Mouse (Mus musculus) heart, postnatal 14 days (tissue): Measurements from ENCODE around the gene Tomm40. TPM values are rescaled to one million over a fixed set of nuclear protein-coding genes. Genes with fewer than 3 reads are reported as not detected.

Experiments
- DNase-seq, 2 experiments: peaks; one replicate each; pipeline ENCODE4 v3.0.0; 2021 to 2022
- intact Hi-C: fragments of 180-260 bp; cut with DNase I; formaldehyde crosslinking; loops from one replicate; pipeline ENCODE4 v1.15.1; 2025
- total RNA-seq, 2 experiments: library from RNA; stranded (reverse); gene quantifications; 2 replicates each; pipeline ENCODE4 v1.2.3; 2021

Tomm40 gene
- total RNA-seq, 2 experiments from 2014 or later, result 107 to 120 TPM

GRCm38 (mm10) chr7:19716055-19716682, 931 bp upstream of the Tomm40 start:
- DNase-seq, result no peak
- intact Hi-C loops, result loop anchor here (1.0 to 2.0 kb wide), 2 partner anchors 29 to 33 kb away; no protein-coding TSS in a partner anchor

- DNase-seq, result no peak
- intact Hi-C loops, result loop anchor here (5.0 kb wide), 1 partner anchor 128 kb away; no protein-coding TSS in a partner anchor
Measured at GRCm38 (mm10) chr7:19714836-19715235, 402 bp downstream of the Tomm40 start.

- no peak for DNase-seq
- intact Hi-C loops, result loop anchor here (2.0 to 5.0 kb wide), 2 partner anchors 45 to 126 kb away; no protein-coding TSS in a partner anchor
Measured at GRCm38 (mm10) chr7:19713598-19713997, 1.6 kb downstream of the Tomm40 start.

DNA sequence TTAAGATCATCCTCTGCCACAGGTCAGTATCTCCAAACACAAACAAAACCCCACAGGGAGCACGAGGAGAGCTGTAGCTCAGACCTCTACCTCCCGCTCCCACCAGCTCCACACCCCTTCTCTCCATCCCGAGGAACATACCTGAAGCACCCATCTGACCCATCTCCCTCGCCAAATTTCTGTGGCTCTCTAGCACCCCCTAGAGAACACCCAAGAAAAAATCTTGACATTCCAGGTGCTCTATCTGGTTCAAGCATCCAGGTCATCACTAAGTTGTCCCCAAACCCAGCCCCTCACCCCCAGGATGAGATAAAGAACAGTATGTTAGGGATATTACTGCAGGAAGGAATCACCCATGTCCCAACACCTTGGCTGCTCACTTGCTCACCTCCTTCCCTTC, 2.0 kb downstream of the Tomm40 start:
- intact Hi-C loops, result loop anchor here (2.0 to 5.0 kb wide), 2 partner anchors 44 to 126 kb away; no protein-coding TSS in a partner anchor
- no peak for DNase-seq

DNA sequence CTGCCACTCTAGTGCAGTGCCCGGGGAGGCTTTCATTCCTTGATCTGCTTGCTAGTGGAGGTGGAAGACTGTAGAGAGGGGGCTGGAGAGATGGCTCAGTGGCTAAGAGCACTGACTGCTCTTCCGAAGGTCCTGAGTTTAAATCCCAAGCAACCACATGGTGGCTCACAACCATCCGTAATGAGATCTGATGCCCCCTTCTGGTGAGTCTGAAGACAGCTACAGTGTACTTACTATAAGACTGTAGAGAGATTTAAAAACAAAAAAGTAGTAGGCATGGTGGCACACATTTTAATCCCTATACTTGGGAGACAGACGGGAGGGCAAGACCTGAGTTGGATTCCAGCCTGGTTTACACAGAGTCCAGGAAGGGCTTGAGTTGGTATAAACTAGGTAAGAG, 2.8 kb downstream of the Tomm40 start:
- DNase-seq, result no peak
- intact Hi-C loops, result loop anchor here (2.0 to 5.0 kb wide), 2 partner anchors 44 to 125 kb away; no protein-coding TSS in a partner anchor

DNA sequence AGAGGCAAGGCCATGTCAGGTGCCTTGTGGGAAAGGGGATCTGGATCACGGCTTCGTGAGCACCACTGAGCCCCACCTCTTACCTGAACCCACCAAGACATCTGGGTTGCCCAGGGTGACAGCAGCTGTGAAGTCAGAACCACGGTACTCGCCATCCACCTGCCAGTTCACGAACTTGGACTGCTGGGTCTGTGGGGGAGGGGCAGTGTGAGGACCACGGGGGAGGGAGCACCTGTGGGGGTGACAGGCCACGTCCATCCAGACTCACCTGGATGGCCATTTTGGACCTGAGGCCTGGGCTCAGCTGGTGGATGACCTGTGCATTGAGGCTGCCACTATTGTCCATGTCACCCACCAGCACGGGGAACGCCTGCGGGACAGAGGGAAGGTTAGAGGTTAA, 4.6 kb downstream of the Tomm40 start:
- DNase-seq, result no peak
- intact Hi-C loops, result loop anchor here (5.0 kb wide), 1 partner anchor 123 kb away; no protein-coding TSS in a partner anchor

- intact Hi-C loops, result loop anchor here (10.0 kb wide), 1 partner anchor 300 kb away; the partner anchor contains the start of genes Ckm and Klc3
- DNase-seq, result no peak
Measured at GRCm38 (mm10) chr7:19705271-19705670, 10.0 kb downstream of the Tomm40 start.

DNA sequence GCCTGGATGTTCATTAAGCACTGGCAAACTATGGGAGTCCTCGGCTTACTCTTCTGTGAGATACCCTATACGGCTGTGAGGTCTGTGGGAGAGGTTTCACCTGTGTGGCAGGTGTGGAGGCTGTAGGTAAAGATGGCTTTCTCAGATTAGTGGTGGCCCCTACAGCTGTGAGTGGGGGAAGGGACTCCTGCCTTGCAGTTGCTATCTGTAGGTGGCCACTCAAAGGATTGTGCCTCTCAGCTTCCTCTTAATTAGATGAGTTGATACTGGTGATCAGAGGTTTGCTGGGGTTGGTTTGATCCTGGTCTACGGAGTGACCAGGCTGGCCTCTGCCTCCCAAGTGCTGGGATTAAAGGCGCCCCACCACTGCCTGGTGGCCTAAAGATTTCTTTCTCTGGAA, 10.8 kb downstream of the Tomm40 start:
- intact Hi-C loops, result loop anchor here (10.0 kb wide), 1 partner anchor 300 kb away; the partner anchor contains the start of genes Ckm and Klc3

GRCm38 (mm10) chr7:19702859-19703555, 12.2 kb downstream of the Tomm40 start:
- intact Hi-C loops, result loop anchor here (10.0 kb wide), 1 partner anchor 298 kb away; the partner anchor contains the start of genes Ckm and Klc3
- no peak for DNase-seq

More for the DNA sequence above, 10.8 kb downstream of the Tomm40 start:
- DNase-seq, result no peak

GRCm38 (mm10) chr7:19701069-19701761, 14.0 kb downstream of the Tomm40 start:
- intact Hi-C loops, result loop anchor here (1.0 to 10.0 kb wide), 2 partner anchors 32 to 296 kb away; partner anchors contain the start of genes Ckm and Klc3
- peak; percentile 82 to 86 for DNase-seq

DNA sequence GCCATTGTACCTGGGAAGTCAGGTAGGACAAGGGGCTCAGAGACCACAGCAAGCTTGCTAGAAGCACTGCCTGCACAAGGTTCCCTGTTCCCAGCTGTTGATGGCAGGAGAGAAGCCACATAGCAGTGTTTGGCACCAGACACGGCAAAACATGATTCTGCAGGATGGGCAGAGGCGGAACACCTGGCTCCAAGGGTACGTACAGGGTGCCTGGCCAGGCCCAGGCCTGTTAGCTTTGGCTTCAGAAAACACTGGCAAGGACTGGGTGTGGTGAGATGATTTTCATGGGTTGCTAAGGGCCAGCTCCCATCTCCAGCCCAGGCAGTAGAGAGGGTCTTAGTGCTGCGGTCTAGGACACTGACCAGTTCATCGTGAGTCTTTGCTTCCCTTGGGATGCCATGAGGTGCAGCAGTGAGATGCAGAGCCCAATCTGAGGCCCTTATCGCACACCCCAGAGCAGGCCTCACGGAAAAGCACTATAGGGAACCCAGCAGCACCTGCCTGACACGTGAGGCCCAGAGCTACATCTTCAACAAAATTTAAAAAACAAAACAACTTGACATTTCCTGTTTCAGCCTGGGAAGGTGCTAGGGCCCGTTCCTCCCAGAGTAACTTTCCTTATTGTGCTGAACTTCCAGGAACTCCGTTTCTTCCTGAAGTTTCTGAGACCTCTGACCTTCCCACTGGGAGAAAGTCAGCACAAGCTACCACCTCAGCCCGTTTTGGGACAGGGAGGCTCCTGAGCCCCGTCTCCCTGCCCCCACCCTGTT, 14.8 kb downstream of the Tomm40 start:
- DNase-seq, result no peak
- intact Hi-C loops, result loop anchor here (1.0 to 10.0 kb wide), 2 partner anchors 31 to 296 kb away; partner anchors contain the start of genes Ckm and Klc3

GRCm38 (mm10) chr7:19699827-19700148, 15.4 kb downstream of the Tomm40 start:
- intact Hi-C loops, result loop anchor here (10.0 kb wide), 1 partner anchor 295 kb away; the partner anchor contains the start of genes Ckm and Klc3
- no peak for DNase-seq

DNA sequence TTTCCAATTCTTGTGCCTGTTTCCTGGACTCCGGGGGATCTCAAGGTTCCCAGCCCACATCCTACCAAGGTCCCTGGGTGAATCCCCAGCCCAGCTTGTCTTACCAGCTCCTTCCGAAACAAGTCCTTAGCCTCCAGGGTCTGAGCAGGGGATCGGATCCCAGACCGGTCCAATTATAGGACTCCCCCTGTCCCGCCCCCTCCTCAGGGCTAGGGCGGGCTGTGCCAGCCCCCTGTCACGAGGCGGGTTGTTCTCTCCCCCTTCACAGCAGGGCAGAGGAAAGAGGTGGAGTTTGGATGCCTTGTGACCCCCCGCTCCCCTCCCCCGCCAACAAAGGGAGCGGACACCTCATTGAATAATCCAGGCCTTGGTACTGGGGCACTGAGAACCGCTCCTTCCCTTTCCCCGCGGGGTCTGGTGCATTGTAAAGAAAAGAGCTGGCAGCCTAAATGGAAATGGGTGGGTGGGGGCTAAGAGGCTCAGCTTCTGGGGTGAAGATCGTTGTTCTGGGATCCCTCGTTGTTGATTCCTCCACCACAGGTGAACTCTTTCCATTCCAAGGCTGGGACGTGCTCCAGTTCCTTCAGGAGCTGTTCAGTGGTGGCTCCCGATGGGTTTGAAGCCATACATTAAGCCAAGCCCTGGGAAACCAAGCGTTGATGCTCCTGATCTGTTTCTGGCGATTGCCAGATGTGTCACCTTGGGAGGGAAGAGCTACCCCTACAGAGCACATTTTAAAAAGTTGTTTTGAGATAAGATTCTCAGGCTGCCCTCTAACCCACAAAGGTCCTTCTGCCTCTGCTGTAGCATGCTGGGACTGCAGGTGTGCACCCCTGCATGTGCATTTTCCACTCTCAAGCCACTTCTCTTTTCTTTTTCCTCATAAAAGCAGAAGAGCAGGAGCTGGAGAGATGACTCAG, 16.1 kb downstream of the Tomm40 start, which contains the start of gene Apoe:
Apoe (minus strand) TSS at position 282 of the 920 bp plus-strand sequence.
- DNase-seq, result peak; percentile 68
- intact Hi-C loops, result no loop called here

GRCm38 (mm10) chr7:19697949-19698906, 17.0 kb downstream of the Tomm40 start:
- DNase-seq, result peak in 1 of 2 experiments; percentile 40
- intact Hi-C loops, result no loop called here

DNA sequence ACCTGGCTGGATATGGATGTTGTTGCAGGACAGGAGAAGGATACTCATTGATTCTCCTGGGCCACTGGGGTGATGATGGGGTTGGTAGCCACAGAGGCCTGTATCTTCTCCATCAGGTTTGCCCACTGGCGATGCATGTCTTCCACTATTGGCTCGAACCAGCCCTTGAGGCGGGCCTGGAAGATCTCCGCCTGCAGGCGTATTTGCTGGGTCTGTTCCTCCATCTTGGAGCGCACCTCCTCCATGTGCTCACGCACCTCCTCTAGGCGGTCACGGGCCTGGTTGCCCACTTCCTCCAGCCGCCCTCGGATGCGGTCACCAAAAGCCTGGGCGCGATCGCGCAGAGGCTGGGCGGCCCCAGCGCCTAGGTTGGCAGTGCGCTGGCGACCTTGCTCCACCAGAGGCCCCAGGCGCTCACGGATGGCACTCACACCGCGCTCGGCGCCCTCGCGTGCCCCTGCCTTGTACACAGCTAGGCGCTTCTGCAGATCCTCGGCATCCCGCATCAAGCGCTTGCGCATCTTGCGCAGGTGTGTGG, 18.8 kb downstream of the Tomm40 start:
- intact Hi-C loops, result no loop called here

GRCm38 (mm10) chr7:19695881-19696280, 19.4 kb downstream of the Tomm40 start:
- intact Hi-C loops, result no loop called here
- DNase-seq, result no peak

More for the DNA sequence above, 18.8 kb downstream of the Tomm40 start:
- DNase-seq, result no peak

- no peak for DNase-seq
- intact Hi-C loops, result no loop called here
Measured at GRCm38 (mm10) chr7:19695213-19695594, 20.0 kb downstream of the Tomm40 start.
